Mouse (Mus musculus) forebrain, embryonic 11.5 days (tissue): ENCODE data around the gene Sufu. TPM values are rescaled to one million over a fixed set of nuclear protein-coding genes. Genes with fewer than 3 reads are reported as not detected.

ENCODE experiments used
- ATAC-seq: fragments of 200-750 bp; cut with Nextera tagmentation; replicated peaks from 2 replicates; pipeline ENCODE4 v1.8.0; 2017; ENCODE audit warnings: moderate TSS enrichment; ENCODE audit not compliant: low FRiP score
- DNase-seq: peaks from one replicate; pipeline ENCODE4 v3.0.0-alpha.2; 2017; ENCODE audit warnings: low spot score
- H3K27ac ChIP-seq: fragments of 300-500 bp; sonication (generic); 2 replicates; pipeline ENCODE4 v1.5.1; 2014; ENCODE audit warnings: low read depth, low read length
- H3K27me3 ChIP-seq: fragments of 300-500 bp; sonication (generic); 2 replicates; pipeline ENCODE4 v1.6.1; 2014; ENCODE audit warnings: mild to moderate bottlenecking, low read length, mixed read lengths; ENCODE audit not compliant: control insufficient read depth, insufficient read depth
- H3K36me3 ChIP-seq: fragments of 300-500 bp; sonication (generic); 2 replicates; pipeline ENCODE4 v1.6.1; 2014; ENCODE audit warnings: mild to moderate bottlenecking, low read length, moderate library complexity, mixed read lengths; ENCODE audit not compliant: control insufficient read depth, insufficient read depth
- H3K4me1 ChIP-seq: fragments of 300-500 bp; sonication (generic); replicated peaks from 2 replicates; pipeline ENCODE4 v1.6.1; 2014; ENCODE audit warnings: low read length, mixed read lengths; ENCODE audit not compliant: control insufficient read depth, insufficient read depth
- H3K4me2 ChIP-seq: fragments of 300-500 bp; sonication (generic); 2 replicates; pipeline ENCODE4 v1.6.1; 2014; ENCODE audit warnings: low read depth, mild to moderate bottlenecking, low read length, moderate library complexity, mixed read lengths; ENCODE audit not compliant: severe bottlenecking
- H3K4me3 ChIP-seq: fragments of 300-500 bp; sonication (generic); 2 replicates; pipeline ENCODE4 v1.5.1; 2014; ENCODE audit warnings: low read depth, low read length
- H3K9ac ChIP-seq: fragments of 300-500 bp; sonication (generic); 2 replicates; pipeline ENCODE4 v1.6.1; 2014; ENCODE audit warnings: low read length
- H3K9me3 ChIP-seq: fragments of 300-500 bp; sonication (generic); 2 replicates; pipeline ENCODE4 v1.6.1; 2016; ENCODE audit warnings: low read length, mixed read lengths; ENCODE audit not compliant: control insufficient read depth
- WGBS: fragments of 180-500 bp; shearing (Covaris S2); extraction: QIAGEN DNeasy Blood & Tissue Kit; methylation state at CpG from one replicate; pipeline ENCODE4 v1.1.7; 2014; 5-methylcytosine and 5-hydroxymethylcytosine counted together
- polyA plus RNA-seq: library from polyadenylated mRNA; unstranded; fragments of >200 nt; fragmentation: Nextera tagmentation; extraction: Ambion mirVana; gene quantifications from 2 replicates; pipeline ENCODE4 v1.2.1, GENCODE M21; 2014

Sufu gene
- polyA plus RNA-seq, 1 experiment from 2014 or later: 48.6 TPM

DNA sequence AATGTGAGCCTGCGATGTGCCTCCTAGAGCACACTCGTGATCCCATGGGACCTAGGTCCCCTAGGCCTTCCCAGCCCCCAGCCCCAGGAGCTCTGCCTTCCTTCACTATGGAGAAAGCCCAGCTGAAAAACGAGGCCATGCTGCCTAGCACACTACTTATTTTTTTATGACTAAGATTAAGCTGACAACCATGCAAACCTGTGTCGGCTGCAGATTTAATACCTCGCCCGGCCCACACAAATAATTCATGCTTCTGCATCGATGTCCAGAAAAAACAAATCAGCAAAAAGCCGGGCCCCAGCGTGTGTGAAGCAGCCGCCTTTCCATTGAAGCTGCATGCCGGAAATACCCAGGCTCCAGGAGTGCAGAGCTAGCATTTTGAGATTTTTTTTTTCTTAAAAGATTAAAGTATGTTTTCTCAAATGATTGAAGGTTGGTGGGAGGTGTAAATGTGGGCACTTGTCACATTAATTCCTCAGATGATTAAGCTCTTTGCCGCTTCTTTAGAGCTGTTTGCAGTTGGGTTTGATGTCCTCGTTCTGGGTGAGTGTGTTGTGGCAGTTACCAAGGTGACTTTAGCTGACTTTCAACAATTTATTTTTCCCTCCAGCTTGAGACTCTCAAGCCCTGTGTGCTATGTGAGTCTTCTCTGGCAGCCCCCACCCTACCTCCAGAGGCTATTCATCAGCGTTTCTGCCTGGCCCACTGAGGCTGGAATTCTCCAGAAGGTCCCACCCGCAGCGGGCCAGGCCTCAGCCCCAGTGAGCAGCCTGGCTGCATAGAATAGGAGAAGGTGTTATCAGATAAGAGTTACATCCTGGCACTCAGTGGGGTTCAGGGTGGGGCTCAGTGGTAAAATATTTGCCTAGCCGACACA is 73.9 kb downstream of the Sufu start:
- no peak for DNase-seq
- Histone ChIP-seq H3K27me3 (no peaks in the 10 kb centered on the region), H3K4me1 (0 out of 2 replicates have a peak, but pooled peaks cover 5% of the 10 kb centered on the region), H3K27ac (peak overlapping the region; percentile 38; the same call in 1 of the 2 replicates), H3K9me3 (no peaks in the 10 kb centered on the region), H3K4me2 (no peak overlapping the region), H3K9ac (no peak overlapping the region), H3K36me3 (no peaks in the 10 kb centered on the region; the same call in 1 of the 2 replicates), H3K4me3 (no peak overlapping the region)
- 64% methylated on average over 17 of the region's 17 CpGs for WGBS
- no peak for ATAC-seq

GRCm38 (mm10) chr19:46471324-46472093 is 74.8 kb downstream of the Sufu start:
- H3K27me3 ChIP-seq: no peaks in the 10 kb centered on the region
- H3K4me1 ChIP-seq: 0 out of 2 replicates have a peak, but pooled peaks cover 5% of the 10 kb centered on the region
- WGBS: 20% methylated on average over 10 of the region's 10 CpGs
- H3K4me2 ChIP-seq: no peak overlapping the region
- no peak overlapping the region for H3K9ac ChIP-seq
- ATAC-seq (no peak), DNase-seq (no peak)
- no peaks in the 10 kb centered on the region for H3K9me3 ChIP-seq
- H3K27ac ChIP-seq: peak overlapping the region; percentile 38; the same call in 1 of the 2 replicates
- H3K4me3 ChIP-seq: no peak overlapping the region
- no peaks in the 10 kb centered on the region; the same call in 1 of the 2 replicates for H3K36me3 ChIP-seq

- H3K4me2 ChIP-seq: no peak overlapping the region
- no peak overlapping the region for H3K27ac ChIP-seq
- ATAC-seq (no peak), DNase-seq (no peak)
- H3K36me3 ChIP-seq: peaks cover 4% of the 10 kb centered on the region; the same call in 1 of the 2 replicates
- 41% methylated on average over 10 of the region's 10 CpGs for WGBS
- H3K9ac ChIP-seq: no peak overlapping the region
- H3K4me1 ChIP-seq: peaks cover 4% of the 10 kb centered on the region; the same call in 1 of the 2 replicates
- H3K9me3 ChIP-seq: no peaks in the 10 kb centered on the region
- H3K27me3 ChIP-seq: no peaks in the 10 kb centered on the region
- H3K4me3 ChIP-seq: no peak overlapping the region
Observed at GRCm38 (mm10) chr19:46477432-46477845, 80.7 kb downstream of the Sufu start.

DNA sequence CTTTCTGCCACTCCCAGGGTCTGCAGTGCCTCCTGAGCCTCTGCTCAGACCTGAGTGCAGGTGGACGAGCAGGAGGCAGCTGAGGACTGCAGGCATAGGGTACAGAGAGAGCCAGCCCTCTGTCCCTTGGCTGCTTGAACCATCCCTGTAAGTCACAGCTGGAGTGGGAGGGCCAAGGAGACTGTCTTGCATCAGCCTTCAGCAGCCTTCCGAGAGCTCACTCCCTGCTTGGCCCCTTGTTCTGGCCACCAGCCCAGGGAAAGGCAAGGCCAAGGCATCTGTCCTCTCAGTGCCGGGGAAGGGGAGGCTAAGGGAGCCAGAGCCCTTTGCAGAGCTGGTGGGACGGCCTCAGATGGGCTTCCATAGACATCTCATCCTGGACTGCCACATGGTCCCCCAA is 81.5 kb downstream of the Sufu start:
- H3K4me3 ChIP-seq: no peak overlapping the region
- H3K36me3 ChIP-seq: peaks cover 4% of the 10 kb centered on the region; the same call in 1 of the 2 replicates
- DNase-seq: no peak
- H3K4me2 ChIP-seq: no peak overlapping the region
- H3K27me3 ChIP-seq: no peaks in the 10 kb centered on the region
- WGBS: 96% methylated on average over 4 of the region's 4 CpGs
- H3K9me3 ChIP-seq: no peaks in the 10 kb centered on the region
- H3K4me1 ChIP-seq: peaks cover 11% of the 10 kb centered on the region; the same call in 1 of the 2 replicates
- no peak for ATAC-seq
- H3K27ac ChIP-seq: no peak overlapping the region
- H3K9ac ChIP-seq: no peak overlapping the region

DNA sequence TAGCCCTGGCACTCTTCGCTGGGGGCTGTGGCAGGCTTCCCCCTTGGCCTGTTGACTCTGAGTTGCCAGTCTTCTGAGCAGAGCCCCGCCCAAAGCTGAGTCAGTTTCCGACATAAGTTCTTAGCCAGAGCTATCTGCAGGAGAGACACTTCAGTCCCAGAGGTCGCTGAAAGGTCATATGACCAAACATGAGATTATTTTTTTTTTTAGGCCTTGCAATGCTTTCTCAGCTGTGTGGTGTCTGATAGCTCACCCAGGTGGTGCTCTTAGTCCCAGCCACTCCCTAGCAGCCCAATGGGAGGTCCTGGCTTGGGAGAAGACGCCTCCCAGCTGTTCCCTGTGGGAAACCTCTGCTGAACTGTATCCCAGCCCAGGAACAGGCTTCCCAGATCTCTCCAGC is 82.1 kb downstream of the Sufu start:
- H3K36me3 ChIP-seq: peaks cover 4% of the 10 kb centered on the region; the same call in 1 of the 2 replicates
- H3K9ac ChIP-seq: no peak overlapping the region
- ATAC-seq (no peak), DNase-seq (no peak)
- WGBS: 83% methylated on average over 5 of the region's 5 CpGs
- H3K4me2 ChIP-seq: no peak overlapping the region
- peaks cover 11% of the 10 kb centered on the region; the same call in 1 of the 2 replicates for H3K4me1 ChIP-seq
- H3K9me3 ChIP-seq: no peaks in the 10 kb centered on the region
- no peak overlapping the region for H3K27ac ChIP-seq
- H3K27me3 ChIP-seq: no peaks in the 10 kb centered on the region
- H3K4me3 ChIP-seq: no peak overlapping the region

GRCm38 (mm10) chr19:46479306-46480075 is 82.8 kb downstream of the Sufu start:
- H3K27me3 ChIP-seq: no peaks in the 10 kb centered on the region
- no peak overlapping the region for H3K4me2 ChIP-seq
- no peak for ATAC-seq
- peaks cover 4% of the 10 kb centered on the region; the same call in 1 of the 2 replicates for H3K36me3 ChIP-seq
- H3K4me3 ChIP-seq: no peak overlapping the region
- H3K4me1 ChIP-seq: peaks cover 11% of the 10 kb centered on the region; the same call in 1 of the 2 replicates
- DNase-seq: no peak
- 85% methylated on average over 21 of the region's 21 CpGs for WGBS
- no peak overlapping the region for H3K27ac ChIP-seq
- no peaks in the 10 kb centered on the region for H3K9me3 ChIP-seq
- H3K9ac ChIP-seq: no peak overlapping the region

DNA sequence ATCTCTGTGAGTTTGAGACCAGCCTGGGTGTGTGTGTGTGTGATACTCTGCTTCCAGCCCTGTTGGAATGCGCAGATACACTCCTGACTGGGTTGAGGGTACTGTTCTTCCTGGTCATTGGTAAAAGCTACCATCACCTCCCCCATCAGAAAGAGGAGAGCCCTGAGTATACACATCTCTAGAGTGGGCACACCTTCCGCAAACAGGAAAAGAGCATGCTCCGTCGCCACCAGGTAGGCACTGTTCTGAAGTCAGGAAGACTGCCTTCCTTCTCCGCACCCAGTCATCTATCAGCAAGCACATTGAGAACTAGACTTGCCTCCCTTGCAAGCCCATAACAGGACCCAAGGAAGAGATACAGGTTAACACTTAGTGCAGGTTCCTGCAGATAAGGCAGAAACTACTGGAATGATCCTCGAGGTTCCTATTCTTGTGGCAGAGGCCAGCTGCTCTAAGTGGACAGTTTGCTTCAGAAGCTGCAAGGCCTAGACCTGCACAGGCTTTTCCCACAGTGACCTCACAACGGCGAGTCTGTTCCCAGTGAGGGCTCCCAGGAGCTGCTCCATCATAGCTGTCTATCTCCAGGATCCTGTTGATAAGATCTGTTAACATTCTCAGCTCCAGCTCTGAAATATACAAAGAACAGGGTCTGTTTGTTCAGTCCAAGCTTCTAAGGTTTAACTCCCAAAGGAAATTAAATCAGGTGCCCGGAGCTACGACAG is 84.1 kb downstream of the Sufu start:
- H3K4me1 ChIP-seq: peaks cover 11% of the 10 kb centered on the region; the same call in 1 of the 2 replicates

More for the DNA sequence above, 84.1 kb downstream of the Sufu start:
- no peaks in the 10 kb centered on the region for H3K9me3 ChIP-seq
- H3K27ac ChIP-seq: no peak overlapping the region
- peaks cover 4% of the 10 kb centered on the region; the same call in 1 of the 2 replicates for H3K36me3 ChIP-seq
- no peak overlapping the region for H3K4me3 ChIP-seq
- H3K9ac ChIP-seq: no peak overlapping the region; the same call in 1 of the 2 replicates
- 77% methylated on average over 10 of the region's 10 CpGs for WGBS
- ATAC-seq (no peak), DNase-seq (no peak)
- H3K27me3 ChIP-seq: no peaks in the 10 kb centered on the region
- H3K4me2 ChIP-seq: no peak overlapping the region
